Mouse (Mus musculus): Measurements from ENCODE around the gene Il34. TPM values are rescaled to one million over a fixed set of nuclear protein-coding genes. Genes with fewer than 3 reads are reported as not detected.

The Il34 gene
- polyA plus RNA-seq, 1 experiment, result 8.6 TPM

DNA sequence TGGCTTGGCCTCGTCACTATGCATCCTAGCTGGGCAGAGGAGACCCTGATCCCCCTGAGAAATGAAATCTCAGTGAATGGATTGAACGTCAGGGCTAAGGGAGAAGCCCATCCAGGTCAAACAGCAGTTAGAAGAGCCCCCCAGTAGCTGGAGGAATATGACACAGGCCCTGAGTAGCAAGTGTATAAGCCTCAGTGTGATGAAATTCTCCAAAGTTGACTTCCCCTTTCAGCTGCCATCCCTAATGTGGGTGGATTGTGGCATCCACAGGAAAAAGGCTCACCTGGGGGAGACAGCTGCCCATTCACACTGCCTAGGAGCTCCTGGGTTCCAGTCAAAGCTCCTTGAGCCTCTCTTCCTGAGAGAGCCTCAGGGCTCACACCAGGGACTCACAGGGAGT, 20.4 kb downstream of the Il34 start:
- Histone ChIP-seq H3K79me3 (ENCODE audit: low read depth) (peaks cover 52% of the 10 kb centered on the region), H3K36me3 (ENCODE audit: control insufficient read depth, insufficient read depth) (peaks cover 23% of the 10 kb centered on the region), H3K4me3 (ENCODE audit: insufficient read depth, poor library complexity, severe bottlenecking) (no peak overlapping the region), H3K27me3 (ENCODE audit: control insufficient read depth, insufficient read depth, insufficient read length) (no peaks in the 10 kb centered on the region), H3ac (ENCODE audit: control insufficient read depth, insufficient read length, low read depth) (no peak overlapping the region), H3K79me2 (ENCODE audit: control insufficient read depth, insufficient read depth) (peaks cover 81% of the 10 kb centered on the region)
- no peak for TF ChIP-seq FOSL1 (IDR thresholded peaks at IDR 0.05; ENCODE audit: insufficient read depth, low read length, poor library complexity, severe bottlenecking)
- no peak for TF ChIP-seq MYOG (IDR thresholded peaks at IDR 0.05; ENCODE audit: control insufficient read depth, extremely low read depth, insufficient read length)
- no peak for TF ChIP-seq MYOD1 (IDR thresholded peaks at IDR 0.05; ENCODE audit: control insufficient read depth, insufficient read length, low read depth)

DNA sequence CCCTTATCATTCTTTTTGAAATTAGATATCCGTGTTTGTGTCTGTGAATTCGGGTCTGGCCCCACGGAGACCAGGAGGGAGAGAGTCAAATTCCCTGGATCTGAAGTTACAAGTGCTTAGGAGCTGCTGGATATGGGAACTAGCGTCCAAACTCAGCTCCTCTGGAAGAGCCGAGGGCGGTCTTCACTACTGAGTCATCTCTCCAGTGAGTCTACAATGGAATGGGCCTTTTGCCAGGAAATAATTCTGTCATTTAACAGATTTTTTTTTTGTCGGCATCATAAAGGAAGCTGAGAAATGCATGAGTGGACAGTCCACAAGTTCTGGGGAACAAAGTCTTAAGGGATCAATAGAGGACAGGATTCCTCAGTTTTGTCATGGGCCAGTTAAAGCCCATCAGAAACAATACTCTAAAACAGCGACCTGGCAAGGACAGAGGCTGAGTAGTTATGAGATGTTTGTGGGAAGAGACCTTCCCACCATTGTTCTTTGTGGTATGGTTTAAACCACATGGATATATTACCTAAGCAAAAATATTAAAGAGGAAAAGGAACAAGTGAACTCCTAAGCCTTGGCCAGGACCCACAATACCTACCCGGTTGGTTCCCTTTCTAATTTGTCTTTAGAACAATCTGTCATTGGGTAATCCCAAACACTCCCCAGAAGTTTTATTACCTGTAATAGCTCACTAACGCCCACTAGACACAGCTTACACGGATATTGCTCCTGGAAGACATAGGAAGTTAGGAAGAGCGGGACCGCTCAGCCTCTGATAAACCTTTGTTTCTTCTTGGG, 25.6 kb downstream of the Il34 start:
- TF ChIP-seq USF1 (IDR thresholded peaks at IDR 0.05; ENCODE audit: low read depth) (no peak), FOSL1 (IDR thresholded peaks at IDR 0.05; ENCODE audit: insufficient read depth, low read length, poor library complexity, severe bottlenecking) (peak; percentile 41), CEBPB (IDR thresholded peaks at IDR 0.05; ENCODE audit: low read depth) (peak; percentile 3), CTCF (IDR thresholded peaks at IDR 0.05; ENCODE audit: control insufficient read depth, insufficient read depth, insufficient read length) (no peak)
- peaks cover 82% of the 10 kb centered on the region for H3K79me2 ChIP-seq (ENCODE audit: control insufficient read depth, insufficient read depth)
- H3K79me3 ChIP-seq (ENCODE audit: low read depth), result peaks cover 45% of the 10 kb centered on the region
- H3K4me3 ChIP-seq (ENCODE audit: insufficient read depth, poor library complexity, severe bottlenecking), result no peak overlapping the region
- H3K36me3 ChIP-seq (ENCODE audit: control insufficient read depth, insufficient read depth), result peaks cover 31% of the 10 kb centered on the region
- no peak overlapping the region for H3ac ChIP-seq (ENCODE audit: control insufficient read depth, insufficient read length, low read depth)
- H3K27me3 ChIP-seq (ENCODE audit: control insufficient read depth, insufficient read depth, insufficient read length), result no peaks in the 10 kb centered on the region

DNA sequence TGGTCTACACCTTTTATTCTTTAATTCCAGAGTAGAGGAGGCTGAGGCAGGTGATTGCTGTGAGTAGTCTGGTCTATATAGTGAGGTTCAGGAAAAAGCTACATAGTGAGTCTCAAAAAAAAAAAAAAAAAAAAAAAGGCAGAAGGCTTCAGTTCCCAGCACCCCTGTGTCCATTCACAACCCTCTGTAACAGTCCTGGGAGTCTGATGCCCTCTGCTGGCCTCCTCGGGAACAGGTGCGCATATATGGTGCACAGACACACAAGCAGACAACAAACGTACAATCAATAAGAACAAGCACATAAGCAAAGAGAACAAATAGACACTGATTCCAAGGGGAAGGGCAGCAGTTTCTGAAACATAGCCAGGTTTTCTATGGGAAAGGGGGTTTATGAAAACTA, 29.4 kb downstream of the Il34 start:
- H3K79me2 ChIP-seq (ENCODE audit: control insufficient read depth, insufficient read depth), result peaks cover 64% of the 10 kb centered on the region
- H3K79me3 ChIP-seq (ENCODE audit: low read depth), result peaks cover 23% of the 10 kb centered on the region
- H3ac ChIP-seq (ENCODE audit: control insufficient read depth, insufficient read length, low read depth), result no peak overlapping the region
- TF ChIP-seq USF1 (IDR thresholded peaks at IDR 0.05; ENCODE audit: low read depth) (no peak), FOSL1 (IDR thresholded peaks at IDR 0.05; ENCODE audit: insufficient read depth, low read length, poor library complexity, severe bottlenecking) (no peak), MYOD1 (IDR thresholded peaks at IDR 0.05; ENCODE audit: control insufficient read depth, insufficient read length, low read depth) (no peak), MYOG (IDR thresholded peaks at IDR 0.05; ENCODE audit: control insufficient read depth, extremely low read depth, insufficient read length) (no peak), MAX (IDR thresholded peaks at IDR 0.05) (no peak), CEBPB (IDR thresholded peaks at IDR 0.05; ENCODE audit: low read depth) (no peak), CTCF (IDR thresholded peaks at IDR 0.05; ENCODE audit: control insufficient read depth, insufficient read depth, insufficient read length) (no peak)
- H3K27me3 ChIP-seq (ENCODE audit: control insufficient read depth, insufficient read depth, insufficient read length), result no peaks in the 10 kb centered on the region
- H3K4me3 ChIP-seq (ENCODE audit: insufficient read depth, poor library complexity, severe bottlenecking), result no peak overlapping the region
- H3K36me3 ChIP-seq (ENCODE audit: control insufficient read depth, insufficient read depth), result peaks cover 24% of the 10 kb centered on the region

DNA sequence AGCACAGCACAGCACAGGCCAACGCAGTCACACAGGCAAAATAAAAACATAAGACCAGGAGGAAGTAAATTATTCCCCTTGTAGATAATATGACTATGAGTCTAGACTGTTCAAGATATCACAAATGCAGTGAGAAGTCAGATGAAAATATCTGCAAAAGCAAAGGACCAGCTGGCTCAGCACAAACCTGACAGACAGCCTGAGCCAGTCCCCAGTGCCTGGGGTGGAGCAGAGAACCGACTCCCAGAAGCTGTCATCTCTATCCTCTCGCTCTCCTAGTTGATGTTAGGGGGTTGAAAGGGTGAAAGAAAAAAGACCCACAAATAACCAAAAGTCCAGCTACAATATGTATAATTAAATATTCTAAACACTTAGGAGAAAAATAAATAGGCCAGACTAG, 30.0 kb downstream of the Il34 start:
- H3ac ChIP-seq (ENCODE audit: control insufficient read depth, insufficient read length, low read depth), result no peak overlapping the region
- H3K27me3 ChIP-seq (ENCODE audit: control insufficient read depth, insufficient read depth, insufficient read length), result no peaks in the 10 kb centered on the region
- H3K79me2 ChIP-seq (ENCODE audit: control insufficient read depth, insufficient read depth), result peaks cover 68% of the 10 kb centered on the region
- TF ChIP-seq MYOG (IDR thresholded peaks at IDR 0.05; ENCODE audit: control insufficient read depth, extremely low read depth, insufficient read length), result no peak
- no peak for TF ChIP-seq MYOD1 (IDR thresholded peaks at IDR 0.05; ENCODE audit: control insufficient read depth, insufficient read length, low read depth)
- no peak for TF ChIP-seq MAX (IDR thresholded peaks at IDR 0.05)
- no peak for TF ChIP-seq CTCF (IDR thresholded peaks at IDR 0.05; ENCODE audit: control insufficient read depth, insufficient read depth, insufficient read length)
- TF ChIP-seq FOSL1 (IDR thresholded peaks at IDR 0.05; ENCODE audit: insufficient read depth, low read length, poor library complexity, severe bottlenecking), result no peak
- no peak for TF ChIP-seq USF1 (IDR thresholded peaks at IDR 0.05; ENCODE audit: low read depth)
- TF ChIP-seq CEBPB (IDR thresholded peaks at IDR 0.05; ENCODE audit: low read depth), result no peak
- H3K36me3 ChIP-seq (ENCODE audit: control insufficient read depth, insufficient read depth), result peaks cover 24% of the 10 kb centered on the region
- no peak overlapping the region for H3K4me3 ChIP-seq (ENCODE audit: insufficient read depth, poor library complexity, severe bottlenecking)
- peaks cover 23% of the 10 kb centered on the region for H3K79me3 ChIP-seq (ENCODE audit: low read depth)

DNA sequence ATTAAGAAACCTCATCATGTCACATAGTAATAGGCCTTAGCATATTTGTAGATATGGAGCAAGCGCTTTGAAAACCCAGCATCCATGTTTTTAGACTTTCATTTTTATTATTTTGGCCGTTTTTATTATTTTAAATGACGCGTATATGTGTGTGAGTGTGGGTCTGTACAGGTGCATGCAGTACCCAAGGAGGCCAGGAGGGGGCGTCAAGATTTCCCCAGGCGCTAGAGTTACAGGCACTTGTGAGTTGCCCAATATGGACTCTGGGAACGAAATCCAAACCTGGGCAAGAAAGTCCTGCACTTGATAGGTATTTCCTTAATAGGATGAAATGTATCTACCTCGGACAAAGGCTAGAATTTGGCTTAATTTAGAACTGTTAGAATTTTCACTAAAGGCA, 30.4 kb downstream of the Il34 start:
- H3K79me2 ChIP-seq (ENCODE audit: control insufficient read depth, insufficient read depth), result peaks cover 70% of the 10 kb centered on the region
- H3ac ChIP-seq (ENCODE audit: control insufficient read depth, insufficient read length, low read depth), result no peak overlapping the region
- TF ChIP-seq CEBPB (IDR thresholded peaks at IDR 0.05; ENCODE audit: low read depth) (no peak), MYOD1 (IDR thresholded peaks at IDR 0.05; ENCODE audit: control insufficient read depth, insufficient read length, low read depth) (no peak), FOSL1 (IDR thresholded peaks at IDR 0.05; ENCODE audit: insufficient read depth, low read length, poor library complexity, severe bottlenecking) (no peak), MYOG (IDR thresholded peaks at IDR 0.05; ENCODE audit: control insufficient read depth, extremely low read depth, insufficient read length) (no peak), USF1 (IDR thresholded peaks at IDR 0.05; ENCODE audit: low read depth) (no peak), MAX (IDR thresholded peaks at IDR 0.05) (no peak), CTCF (IDR thresholded peaks at IDR 0.05; ENCODE audit: control insufficient read depth, insufficient read depth, insufficient read length) (no peak)
- H3K4me3 ChIP-seq (ENCODE audit: insufficient read depth, poor library complexity, severe bottlenecking), result no peak overlapping the region
- H3K27me3 ChIP-seq (ENCODE audit: control insufficient read depth, insufficient read depth, insufficient read length), result no peaks in the 10 kb centered on the region
- H3K36me3 ChIP-seq (ENCODE audit: control insufficient read depth, insufficient read depth), result peaks cover 24% of the 10 kb centered on the region
- peaks cover 23% of the 10 kb centered on the region for H3K79me3 ChIP-seq (ENCODE audit: low read depth)

DNA sequence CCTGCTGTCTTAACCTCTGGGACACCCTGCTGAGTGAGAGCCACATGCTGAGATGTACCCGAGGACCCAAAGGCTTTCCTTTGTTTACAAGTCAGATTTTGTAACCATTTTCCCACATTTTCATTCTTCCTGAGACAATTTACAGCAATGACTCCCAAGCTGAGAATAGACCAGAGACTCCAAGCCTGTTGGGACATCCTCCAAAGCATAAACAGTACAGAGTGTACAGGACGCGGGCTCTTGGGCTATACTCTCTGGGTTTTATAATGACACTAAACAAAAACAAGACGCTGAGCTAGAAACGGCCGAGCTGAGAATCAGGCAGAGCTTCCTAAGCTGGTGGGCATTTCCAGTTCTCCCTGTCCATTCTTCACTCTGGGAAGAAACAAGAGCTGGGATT, 31.0 kb downstream of the Il34 start:
- Histone ChIP-seq H3K27me3 (ENCODE audit: control insufficient read depth, insufficient read depth, insufficient read length) (no peaks in the 10 kb centered on the region), H3ac (ENCODE audit: control insufficient read depth, insufficient read length, low read depth) (no peak overlapping the region), H3K36me3 (ENCODE audit: control insufficient read depth, insufficient read depth) (peaks cover 26% of the 10 kb centered on the region), H3K79me2 (ENCODE audit: control insufficient read depth, insufficient read depth) (peaks cover 76% of the 10 kb centered on the region), H3K4me3 (ENCODE audit: insufficient read depth, poor library complexity, severe bottlenecking) (no peak overlapping the region), H3K79me3 (ENCODE audit: low read depth) (peaks cover 23% of the 10 kb centered on the region)
- TF ChIP-seq MYOG (IDR thresholded peaks at IDR 0.05; ENCODE audit: control insufficient read depth, extremely low read depth, insufficient read length), result no peak
- TF ChIP-seq FOSL1 (IDR thresholded peaks at IDR 0.05; ENCODE audit: insufficient read depth, low read length, poor library complexity, severe bottlenecking), result no peak
- TF ChIP-seq CEBPB (IDR thresholded peaks at IDR 0.05; ENCODE audit: low read depth), result no peak
- TF ChIP-seq USF1 (IDR thresholded peaks at IDR 0.05; ENCODE audit: low read depth), result no peak
- TF ChIP-seq CTCF (IDR thresholded peaks at IDR 0.05; ENCODE audit: control insufficient read depth, insufficient read depth, insufficient read length), result no peak
- TF ChIP-seq MYOD1 (IDR thresholded peaks at IDR 0.05; ENCODE audit: control insufficient read depth, insufficient read length, low read depth), result no peak
- no peak for TF ChIP-seq MAX (IDR thresholded peaks at IDR 0.05)
